Mouse (Mus musculus): ENCODE data around the gene Gabrd.

Gene Gabrd

DNA sequence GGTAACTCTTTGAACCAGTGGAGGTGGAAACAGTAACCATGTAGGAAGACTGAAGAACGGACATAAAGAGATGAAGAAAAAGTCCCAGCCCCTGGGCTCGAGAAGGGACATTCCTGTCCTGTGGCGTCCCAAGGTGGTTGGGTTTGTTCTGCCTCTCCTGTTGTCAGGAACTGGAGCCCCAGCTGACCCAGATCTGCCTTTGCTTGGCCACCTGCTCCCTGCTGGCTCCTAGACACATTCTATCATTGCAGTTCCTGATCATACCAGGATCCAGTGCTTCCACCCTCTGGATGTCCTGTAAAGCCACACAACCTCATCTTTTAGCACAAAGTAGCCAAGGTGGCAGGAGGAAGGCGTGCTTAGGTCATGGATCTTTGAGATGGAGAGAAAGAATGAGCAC lies 14.6 kb downstream of the Gabrd start:
- no peak for DNase-seq (ENCODE audit: low read depth, low spot score)

DNA sequence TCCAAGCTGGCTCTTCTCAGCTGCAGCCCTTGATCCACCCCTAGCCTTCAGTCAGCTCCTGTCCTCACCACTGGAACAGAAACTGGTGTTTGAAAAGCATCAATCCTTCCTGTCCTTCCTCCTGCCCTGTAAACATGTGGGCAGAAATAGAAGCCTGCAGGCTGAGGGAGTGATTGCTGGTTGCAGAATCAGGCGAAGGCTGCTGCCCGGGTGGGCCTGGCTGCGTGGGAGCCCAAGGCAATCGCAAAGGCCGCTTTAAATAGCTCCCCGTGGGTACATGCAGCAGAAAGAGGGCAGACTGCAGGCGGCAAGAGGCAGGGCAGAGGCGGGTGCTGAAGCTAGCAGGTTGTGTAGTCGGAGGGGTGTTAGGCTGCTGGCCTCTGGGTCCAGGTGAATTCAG lies 15.2 kb downstream of the Gabrd start:
- no peak for DNase-seq (ENCODE audit: low read depth, low spot score)

DNA sequence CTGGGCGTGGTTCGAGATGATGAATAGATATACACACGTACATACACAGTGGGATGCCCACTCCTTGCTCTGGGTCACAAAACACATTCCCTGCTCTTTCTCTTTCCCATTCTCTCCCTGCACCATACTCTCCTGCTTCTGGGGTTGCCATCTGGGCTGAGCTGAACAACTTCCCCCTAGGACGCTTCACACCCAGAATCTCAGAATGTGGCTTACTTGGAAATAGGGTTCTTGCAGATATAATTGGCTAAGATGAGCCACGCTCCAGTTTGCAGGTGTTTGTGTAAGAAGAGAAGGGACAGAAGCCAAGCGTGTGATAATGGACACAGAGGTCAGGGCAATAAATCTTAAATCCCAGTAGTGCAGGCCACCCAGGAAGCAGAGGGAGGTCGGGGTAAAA lies 15.9 kb downstream of the Gabrd start:
- no peak for DNase-seq (ENCODE audit: low read depth, low spot score)

DNA sequence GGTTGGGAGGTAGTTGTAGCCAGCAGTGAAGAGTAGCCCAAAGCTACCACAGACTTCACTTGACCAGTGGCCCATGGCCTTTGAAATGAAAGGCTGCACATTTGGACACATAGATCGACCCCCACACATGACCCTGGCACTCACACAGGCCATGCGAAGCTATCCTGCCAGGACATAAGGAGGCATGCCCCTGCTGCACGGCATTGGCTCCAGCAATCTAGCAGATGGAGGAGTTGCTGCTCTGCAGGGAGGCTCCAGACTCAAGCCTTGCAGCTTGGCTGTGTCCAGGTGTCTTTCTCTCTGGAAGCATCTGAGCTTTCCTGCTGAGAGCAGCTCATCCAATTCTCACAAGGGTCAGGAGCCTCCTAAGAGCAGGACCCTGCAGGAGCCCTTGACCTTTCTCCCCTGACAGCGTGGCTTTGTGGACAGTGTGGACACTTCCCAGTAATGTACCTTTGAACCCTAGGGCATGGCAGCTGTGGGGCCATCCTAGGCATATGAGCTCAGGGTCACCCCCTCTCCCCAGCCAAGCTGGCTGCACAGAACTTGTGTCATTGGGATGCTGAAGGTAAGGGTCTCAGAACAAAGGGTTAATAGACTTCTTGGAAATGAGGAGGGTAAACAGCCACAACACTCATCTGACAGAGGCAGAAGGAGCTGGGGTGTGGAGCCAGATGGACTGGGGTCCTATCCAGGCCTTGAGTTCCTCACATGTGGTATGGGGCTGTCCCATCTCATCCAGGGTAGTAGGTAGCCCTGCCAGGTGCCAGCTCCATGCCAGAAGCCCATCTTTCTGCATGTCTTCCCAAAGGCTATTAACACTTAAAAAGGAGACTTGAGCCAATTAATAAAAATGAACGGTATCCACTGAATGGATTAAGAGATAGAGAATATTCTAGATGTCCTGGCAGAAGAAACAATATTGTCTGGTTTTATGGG lies 25.8 kb downstream of the Gabrd start:
- no peak for DNase-seq (ENCODE audit: low read depth, low spot score)

DNA sequence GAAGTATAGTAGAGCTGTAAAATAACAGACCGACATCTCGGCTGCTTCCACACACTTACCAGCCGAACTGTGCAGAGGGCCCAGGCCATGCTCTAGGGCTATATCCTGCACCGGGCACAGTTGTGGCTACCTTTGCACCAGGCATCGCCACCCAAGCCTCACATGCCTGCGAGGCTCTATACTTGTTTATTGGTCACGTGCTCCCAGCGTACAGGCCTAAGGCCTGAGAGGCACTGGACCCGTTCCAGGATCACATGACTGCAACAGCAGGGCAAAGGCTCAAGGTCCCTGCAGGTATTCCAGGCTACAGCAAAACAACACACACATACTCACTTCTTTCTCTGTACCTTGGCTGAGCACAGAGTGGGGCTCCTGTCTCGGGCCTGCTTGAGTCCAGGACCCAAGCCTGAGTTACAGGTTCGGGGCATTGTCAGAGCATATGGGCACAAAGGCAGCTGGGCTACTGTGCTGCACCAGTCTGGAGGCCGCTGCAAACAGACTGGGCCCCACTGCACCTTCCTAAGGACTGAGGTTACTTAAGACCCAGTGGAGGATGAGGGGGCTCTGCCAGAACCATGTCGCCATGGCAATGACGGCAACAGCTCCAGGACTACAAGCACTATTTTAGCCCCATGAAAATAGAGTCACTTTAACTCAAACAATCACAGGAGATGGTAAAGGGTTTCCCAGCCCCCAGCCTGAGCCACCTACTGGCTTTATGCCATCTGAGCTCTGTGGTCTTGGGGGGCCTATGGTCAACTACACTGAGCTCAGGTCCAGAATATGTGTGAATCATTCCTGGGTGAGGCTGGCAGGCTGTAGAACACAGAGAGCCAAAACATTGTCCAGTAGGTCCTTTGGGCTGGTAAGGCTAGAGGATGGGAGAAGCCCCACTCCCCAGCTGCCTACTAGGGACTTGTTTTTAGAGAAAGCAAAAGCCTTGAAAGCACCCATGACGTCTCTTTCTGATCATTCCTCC lies 26.9 kb downstream of the Gabrd start:
- no peak for DNase-seq (ENCODE audit: low read depth, low spot score)

DNA sequence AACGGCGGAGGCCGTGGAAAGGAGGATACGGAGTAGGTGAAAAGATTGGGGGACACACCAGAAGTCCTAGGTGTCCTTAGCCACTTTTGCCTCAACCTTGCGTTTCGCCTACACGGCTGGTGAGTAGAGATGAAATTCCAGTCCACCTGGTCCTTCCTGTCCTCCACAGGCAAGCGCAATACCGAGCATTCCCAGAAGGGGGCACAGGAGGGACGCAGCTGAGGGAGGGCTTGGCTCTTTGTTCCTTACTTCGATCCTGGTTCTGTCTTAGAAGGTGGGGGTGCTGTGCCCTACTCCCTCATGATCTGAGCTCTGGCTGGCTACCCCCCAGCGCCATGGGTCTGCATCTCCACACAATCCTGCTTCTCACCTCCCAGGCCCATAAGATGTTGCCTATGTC lies 29.2 kb downstream of the Gabrd start:
- peak; percentile 69 for DNase-seq (ENCODE audit: low read depth, low spot score)

DNA sequence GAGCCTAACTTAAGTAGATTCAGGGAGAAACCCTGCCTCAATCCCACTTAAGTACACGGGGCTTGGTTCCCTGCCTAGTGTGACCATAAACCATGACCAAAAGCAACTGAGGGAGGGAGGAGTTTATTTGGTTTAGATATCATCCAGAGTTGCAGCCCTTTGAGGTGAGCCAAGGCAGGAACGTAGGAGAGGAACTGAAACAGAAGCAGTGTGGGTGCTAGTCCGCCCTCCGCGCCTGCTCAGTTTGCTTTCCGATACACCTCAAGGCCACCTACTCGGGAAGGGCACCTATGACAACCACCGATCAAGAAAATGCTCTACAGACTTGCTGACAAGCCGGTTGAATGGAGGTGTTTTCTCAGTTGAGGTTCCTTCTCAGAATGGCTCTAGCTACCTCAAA lies 30.2 kb downstream of the Gabrd start:
- DNase-seq (ENCODE audit: low read depth, low spot score), result no peak

DNA sequence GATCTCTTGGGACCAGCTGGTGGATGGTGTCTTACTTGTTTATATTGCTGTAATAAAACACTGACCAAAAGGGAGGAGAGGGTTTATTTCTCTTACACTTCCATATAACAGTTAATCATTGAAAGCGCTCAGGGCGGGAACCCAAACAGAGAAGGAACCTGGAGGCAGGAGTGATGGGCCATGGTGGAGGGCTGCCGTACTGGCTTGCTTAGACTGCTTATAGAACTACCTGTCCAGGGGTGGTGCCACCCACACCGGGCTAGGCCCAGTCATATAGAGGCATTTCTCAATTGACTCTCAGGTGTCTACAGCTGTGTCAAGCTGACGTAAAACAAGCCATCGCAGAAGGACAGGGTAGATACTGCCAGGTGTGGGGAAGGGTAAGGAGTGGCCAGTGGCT lies 31.1 kb downstream of the Gabrd start:
- DNase-seq (ENCODE audit: low read depth, low spot score), result no peak

DNA sequence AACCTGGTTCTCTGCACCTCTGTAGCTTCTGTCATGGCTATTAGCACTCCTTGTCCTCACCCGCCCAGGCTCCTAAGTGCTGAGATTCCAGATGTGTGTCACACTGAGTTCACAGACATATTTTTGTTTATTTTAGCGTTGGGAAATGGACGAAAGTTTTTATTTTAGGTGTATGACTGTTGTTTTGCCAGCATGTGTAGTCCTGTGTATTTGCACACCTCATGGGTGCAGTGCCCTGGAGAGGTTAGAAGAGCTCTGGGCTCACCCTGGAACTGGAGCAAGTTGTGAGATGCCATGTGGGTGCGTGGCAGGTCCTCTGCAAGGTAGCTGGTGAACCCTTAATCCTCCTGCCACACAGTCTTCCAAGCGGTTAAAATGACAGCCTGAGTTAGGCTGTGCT lies 35.5 kb downstream of the Gabrd start:
- DNase-seq (ENCODE audit: low read depth, low spot score), result no peak

DNA sequence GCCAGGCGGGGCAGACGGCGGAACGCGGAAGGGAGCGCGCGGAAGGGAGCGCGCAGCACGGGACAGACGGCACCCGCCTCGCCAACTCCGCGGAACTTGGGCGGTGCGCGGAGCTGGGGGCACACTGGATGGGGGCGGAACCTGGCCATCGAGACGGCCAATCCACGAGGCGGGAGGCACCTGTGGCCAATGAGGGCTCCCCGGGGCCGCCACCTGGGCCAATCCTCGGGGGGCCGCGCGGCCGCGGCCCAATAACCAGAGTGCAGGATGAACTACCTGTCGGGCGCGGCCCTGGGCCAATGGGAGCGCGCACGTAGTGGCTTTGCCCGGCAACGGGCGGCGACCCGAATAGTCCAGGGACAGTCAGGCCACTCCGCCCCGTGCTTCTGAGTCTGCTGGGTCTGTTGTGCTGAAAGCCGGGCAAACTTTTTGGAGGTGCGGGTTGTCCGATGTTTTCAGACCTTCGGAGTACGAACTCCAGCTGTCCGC lies 36.6 kb downstream of the Gabrd start, which contains the start of gene Prkcz:
Gene Prkcz (minus strand): TSS at position 59 of the 489 bp plus-strand sequence.
- DNase-seq (ENCODE audit: low read depth, low spot score), result peak; percentile 93

DNA sequence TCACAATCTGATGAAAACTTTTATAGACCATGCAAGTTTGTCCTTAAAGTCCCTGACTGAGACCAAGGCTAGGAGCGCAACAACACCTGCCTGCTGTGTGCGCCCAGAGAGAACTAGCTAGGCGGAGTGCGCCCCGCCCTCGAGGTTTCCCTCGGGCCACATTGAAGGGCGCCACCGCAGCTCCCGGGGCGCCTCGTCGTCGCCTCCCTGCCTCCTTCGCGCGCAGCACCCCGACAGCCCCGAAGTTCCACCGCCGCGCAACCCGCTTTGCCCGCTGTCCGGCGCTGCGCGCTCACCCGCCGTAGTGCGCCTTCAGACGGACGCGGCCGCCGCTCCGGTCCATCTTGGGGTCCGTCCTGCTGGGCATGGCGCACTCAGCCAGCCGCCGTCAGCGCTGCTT lies 37.1 kb downstream of the Gabrd start:
- peak; percentile 65 for DNase-seq (ENCODE audit: low read depth, low spot score)

DNA sequence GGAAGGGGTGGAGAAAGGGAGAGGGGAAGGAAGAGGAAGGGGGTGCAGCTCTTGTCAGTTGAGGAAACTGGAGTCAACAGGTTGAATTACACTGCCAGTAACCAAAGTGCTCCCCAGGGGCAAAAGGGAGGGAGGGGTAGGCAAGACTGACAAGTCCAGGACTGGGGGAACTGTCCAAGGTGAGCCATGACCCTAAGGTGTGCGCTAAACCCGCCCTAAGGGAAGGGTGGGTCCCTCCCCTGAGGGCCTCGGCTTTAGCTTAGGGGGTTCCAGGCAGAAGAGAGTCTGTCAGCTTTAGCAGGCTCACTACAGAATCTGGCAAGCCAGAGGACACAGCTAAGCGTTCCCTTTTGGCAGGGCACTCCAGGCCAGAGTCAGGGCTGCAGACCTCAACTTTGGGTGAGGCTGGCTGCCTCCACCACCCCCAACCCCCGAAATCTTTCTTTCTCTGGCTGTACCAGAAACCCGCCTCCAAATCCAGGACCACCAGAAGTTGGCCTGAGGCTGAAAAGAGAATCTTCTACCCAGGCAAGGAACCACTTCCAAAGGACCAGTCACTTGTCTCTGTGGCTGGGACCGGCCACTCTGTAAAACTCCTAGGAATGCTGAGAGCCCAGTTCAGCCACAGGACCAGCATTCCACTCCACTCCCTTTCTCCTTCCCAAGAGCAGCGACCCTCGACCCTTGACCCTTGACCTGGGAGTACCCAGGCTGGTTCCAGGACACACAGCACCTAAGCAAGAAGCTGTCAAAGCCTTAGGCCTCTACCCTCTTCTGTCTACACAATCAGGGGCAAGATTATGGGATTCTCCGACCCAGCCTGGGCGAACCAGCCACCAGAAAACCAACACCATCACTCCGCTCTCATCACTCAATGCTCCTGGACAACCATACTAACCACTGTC lies 38.1 kb downstream of the Gabrd start:
- DNase-seq (ENCODE audit: low read depth, low spot score), result no peak

DNA sequence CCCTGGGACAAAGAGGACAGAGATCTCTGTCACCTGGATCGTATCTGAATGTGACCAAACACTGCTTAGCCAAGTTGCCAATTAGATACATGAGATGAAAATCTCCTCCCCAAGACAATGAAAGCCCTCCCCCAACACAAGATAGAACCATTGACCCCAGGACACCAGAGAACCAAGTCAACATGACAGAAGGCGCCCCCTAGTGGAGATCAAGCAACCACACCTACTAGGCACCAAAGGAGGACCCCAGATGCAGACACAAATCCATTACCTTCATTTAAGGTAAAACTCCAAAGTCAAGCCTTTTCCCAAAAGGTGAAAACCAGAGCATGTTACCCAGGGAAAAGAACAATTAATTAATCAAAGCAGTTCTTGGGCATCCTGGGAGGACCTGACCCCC lies 40.3 kb downstream of the Gabrd start:
- peak; percentile 61 for DNase-seq (ENCODE audit: low read depth, low spot score)

DNA sequence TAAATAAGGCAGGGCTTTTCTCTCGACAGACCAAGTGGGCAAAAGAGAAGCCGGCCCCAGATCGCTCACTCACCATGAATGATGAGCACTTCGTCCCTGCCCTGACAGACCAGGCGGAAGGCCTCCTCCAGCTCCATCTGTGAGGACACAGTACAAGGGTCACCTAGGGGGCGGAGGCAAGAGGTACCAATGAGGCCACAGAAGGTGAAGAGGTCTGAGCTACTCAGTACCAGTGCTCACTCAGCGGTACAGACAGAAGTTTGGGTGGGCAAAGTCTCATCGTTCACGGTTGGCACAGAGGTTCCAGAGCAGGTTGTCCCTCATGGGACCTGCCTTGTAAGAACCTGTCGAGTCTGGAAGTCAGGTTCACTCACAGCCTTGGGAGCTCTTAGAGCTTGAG lies 41.6 kb downstream of the Gabrd start:
- DNase-seq (ENCODE audit: low read depth, low spot score), result no peak

DNA sequence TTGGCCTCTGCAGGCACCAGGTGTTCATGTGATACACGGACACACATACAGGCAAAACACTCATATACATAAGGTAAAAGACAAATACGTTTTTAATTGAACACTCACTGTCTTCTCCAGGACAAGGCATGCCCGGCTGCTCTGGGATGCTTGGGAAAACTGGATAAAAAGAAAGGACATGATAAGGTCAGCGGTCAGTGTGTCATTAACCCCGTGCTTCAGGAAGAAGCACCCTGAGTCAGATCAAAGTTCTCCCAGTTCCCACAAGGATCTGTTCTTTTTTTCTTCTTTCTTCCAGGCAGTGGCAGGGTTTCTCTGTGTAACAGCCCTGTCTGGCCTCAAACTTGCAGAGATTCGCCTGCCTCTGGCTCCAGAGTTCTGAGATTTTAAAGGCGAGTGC lies 43.4 kb downstream of the Gabrd start:
- no peak for DNase-seq (ENCODE audit: low read depth, low spot score)

DNA sequence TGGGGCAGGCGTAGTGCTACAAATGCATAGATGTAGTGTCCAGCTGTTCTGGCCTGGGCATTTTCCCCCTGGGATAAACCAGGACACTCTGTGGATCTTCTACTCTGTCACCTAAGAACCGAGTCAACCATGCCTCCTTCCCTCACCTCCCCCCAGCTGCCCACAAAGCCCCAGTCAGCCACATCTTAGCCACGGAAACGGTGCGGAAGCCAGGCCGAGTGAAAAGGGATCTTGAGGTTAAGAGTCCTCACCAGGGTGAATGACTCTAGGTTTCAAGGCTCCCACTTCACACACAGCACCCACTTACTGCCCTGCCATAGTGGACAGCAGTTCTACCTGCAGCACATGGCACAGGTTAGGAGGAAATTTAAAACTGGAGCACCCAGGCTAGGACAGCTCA lies 43.9 kb downstream of the Gabrd start:
- no peak for DNase-seq (ENCODE audit: low read depth, low spot score)

DNA sequence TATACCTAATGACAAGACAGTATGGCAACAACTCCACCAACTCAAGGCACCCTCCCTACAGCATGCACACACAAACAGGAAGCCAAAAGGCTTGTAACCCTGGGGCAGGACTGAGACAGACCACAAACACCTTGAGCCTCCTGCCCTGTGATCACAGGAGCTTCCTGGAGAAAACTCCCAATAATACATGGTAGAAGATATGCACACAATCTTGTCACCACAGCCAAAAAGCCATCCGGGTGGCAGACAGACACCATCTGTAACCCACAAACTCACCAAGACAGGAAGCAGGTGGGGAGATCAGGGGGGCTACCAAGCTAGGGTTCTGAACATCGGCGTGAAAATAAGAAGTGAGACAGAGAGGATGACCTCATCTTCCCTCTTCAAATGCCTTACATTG lies 45.3 kb downstream of the Gabrd start:
- no peak for DNase-seq (ENCODE audit: low read depth, low spot score)

DNA sequence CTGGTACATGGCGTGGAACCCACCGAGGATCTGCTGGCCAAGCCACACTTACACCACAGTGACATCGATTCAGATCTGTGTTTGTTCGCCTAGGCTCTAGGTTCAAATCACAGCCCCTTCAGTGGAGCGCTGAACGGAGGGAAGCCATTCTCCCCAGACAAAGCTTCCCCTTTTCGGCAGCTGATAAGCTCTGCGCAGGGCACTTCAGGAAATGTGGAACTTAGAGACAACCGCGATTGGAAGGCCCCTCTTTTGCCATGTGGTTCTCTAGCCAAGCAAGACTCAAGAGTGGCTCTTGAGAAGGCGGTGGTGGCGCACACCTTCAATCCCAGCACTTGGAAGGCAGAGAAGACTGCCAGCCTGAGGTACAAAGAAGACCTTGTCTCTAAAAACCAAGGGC lies 51.6 kb downstream of the Gabrd start:
- no peak for DNase-seq (ENCODE audit: low read depth, low spot score)

DNA sequence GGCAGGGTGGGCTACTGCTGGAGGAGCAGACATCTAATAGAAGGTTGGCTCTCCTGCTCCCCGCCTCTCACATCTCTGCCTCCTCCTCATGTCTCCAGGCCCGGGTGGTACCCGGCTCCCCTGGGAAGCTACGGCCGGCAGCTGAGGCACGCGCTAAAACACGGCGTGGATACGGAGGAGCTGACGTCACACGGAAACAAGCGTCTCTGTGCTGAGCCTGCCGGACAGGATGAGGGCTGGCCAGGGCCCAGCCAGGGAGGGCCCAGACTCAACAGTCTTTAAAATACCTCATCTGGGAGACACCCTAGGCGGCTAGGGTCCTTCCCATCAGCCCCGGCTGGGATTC lies 52.3 kb downstream of the Gabrd start:
- peak; percentile 43 for DNase-seq (ENCODE audit: low read depth, low spot score)

DNA sequence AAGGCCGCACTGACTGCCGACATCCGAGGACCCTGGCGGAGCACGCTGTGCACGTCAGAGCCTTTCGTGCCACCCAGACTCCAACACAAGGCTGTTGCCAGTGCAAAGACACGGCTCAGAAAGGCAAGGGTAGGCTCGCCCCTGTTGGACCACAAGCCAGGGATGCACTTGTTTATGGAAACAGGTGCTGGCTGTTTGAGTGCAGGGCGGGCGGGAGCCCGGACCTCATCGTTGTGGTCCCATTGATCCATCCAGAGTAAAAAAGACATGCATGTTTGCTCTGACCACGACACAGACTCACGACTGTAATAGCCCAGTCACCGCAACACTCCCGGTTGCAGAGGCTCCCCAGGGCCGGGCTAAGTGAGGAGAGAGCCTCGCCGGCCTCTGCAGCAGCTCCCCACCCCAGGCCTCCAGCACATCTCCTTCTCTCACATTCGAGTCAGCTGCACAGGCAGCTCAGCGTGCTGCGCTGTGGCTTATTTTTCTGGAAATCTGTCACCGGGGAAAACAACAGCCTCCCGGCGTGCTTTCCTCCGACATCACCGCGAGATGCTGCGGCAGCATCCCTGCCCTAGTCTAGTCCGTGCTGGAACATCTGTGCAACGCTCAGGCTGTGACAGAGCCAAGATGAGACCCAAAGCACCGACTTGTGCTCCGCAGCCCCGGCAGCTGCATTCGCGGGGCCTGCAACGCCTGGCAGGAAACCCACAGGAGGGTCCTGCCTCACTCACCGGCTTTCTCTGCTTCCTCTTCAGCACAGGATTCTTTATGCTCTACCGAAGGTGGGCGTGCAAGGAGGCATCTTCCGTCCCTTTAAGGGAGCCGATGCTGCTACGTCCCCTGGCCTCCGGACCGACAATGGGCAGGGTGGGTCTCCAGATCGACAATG lies 53.0 kb downstream of the Gabrd start:
- peak; percentile 27 for DNase-seq (ENCODE audit: low read depth, low spot score)

DNA sequence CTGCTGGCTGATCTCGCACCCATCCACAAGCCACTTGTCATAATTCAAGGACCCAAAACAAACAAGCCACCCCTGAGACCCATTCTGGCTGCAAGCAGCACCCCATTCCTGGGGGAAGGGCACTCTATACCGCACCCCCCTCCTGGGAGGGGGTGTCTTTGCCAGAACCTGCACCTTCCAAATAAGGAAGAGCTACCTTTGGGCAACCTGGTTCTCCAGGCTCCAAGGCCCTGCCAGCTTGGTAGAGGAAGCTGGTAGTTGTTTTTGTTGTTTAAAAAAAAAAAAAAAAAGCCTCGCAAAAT lies 53.7 kb downstream of the Gabrd start:
- no peak for DNase-seq (ENCODE audit: low read depth, low spot score)

Measured in CD4-positive, CD25-positive, alpha-beta regulatory T cell, adult 2 months (primary cell).